Mouse (Mus musculus): ENCODE data around the gene B230118H07Rik. TPM values are rescaled to one million over a fixed set of nuclear protein-coding genes. Genes with fewer than 3 reads are reported as not detected.

Gene B230118H07Rik
- polyA plus RNA-seq, 1 experiment, result 12.6 TPM

DNA sequence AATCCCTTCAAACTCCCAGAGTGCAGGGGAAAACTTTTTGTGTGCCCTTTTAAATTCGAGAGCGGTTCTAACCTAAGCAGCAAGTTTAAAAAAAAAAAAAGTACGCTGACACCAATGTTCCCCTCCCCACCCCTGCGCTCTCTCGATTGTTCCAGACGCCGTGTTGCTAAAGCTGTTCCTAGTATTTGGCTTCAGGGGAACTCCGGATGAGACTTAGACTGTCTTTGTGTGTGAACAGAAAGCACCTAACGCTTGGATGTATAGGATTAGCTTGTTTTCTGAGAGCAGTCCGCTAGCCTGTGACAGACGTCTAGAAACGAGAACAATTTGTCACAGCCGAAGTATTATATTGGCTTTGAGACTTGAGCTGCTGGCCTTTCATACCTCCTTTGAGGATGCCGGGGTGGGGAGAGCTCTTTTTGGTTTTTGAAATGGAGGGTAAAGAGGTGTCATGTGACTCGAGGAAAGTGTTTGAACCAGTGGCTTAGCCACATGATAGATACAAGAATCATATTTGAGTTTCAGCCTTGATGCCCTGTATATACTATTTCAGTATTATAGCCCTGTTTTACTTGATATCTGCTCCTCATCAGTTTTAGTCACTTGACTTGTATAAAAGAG lies 29.9 kb upstream of the B230118H07Rik start:
- TF ChIP-seq CTCF (conservative IDR thresholded peaks at IDR 0.05; ENCODE audit: insufficient read depth, insufficient read length, low read depth, low read length), result no peak
- no peak for TF ChIP-seq POLR2A (IDR thresholded peaks at IDR 0.05; ENCODE audit: low read depth, low read length)
- 2% methylated on average over 15 of the region's 15 CpGs for WGBS
- no peak for DNase-seq
- peak overlapping the region; percentile 98 for H3K4me3 ChIP-seq (ENCODE audit: insufficient read depth, low read depth, low read length)
- no peaks in the 10 kb centered on the region for H3K36me3 ChIP-seq (ENCODE audit: control insufficient read depth, insufficient read depth, low read length)
- no peak overlapping the region for H3K27ac ChIP-seq (ENCODE audit: insufficient read depth, low read depth, low read length)
- no peaks in the 10 kb centered on the region for H3K27me3 ChIP-seq (replicated peaks; ENCODE audit: control insufficient read depth, insufficient read depth, low read length)
- H3K4me1 ChIP-seq (ENCODE audit: control insufficient read depth, insufficient read depth, low read length), result peaks cover 6% of the 10 kb centered on the region; the same call in 1 of the 2 replicates

DNA sequence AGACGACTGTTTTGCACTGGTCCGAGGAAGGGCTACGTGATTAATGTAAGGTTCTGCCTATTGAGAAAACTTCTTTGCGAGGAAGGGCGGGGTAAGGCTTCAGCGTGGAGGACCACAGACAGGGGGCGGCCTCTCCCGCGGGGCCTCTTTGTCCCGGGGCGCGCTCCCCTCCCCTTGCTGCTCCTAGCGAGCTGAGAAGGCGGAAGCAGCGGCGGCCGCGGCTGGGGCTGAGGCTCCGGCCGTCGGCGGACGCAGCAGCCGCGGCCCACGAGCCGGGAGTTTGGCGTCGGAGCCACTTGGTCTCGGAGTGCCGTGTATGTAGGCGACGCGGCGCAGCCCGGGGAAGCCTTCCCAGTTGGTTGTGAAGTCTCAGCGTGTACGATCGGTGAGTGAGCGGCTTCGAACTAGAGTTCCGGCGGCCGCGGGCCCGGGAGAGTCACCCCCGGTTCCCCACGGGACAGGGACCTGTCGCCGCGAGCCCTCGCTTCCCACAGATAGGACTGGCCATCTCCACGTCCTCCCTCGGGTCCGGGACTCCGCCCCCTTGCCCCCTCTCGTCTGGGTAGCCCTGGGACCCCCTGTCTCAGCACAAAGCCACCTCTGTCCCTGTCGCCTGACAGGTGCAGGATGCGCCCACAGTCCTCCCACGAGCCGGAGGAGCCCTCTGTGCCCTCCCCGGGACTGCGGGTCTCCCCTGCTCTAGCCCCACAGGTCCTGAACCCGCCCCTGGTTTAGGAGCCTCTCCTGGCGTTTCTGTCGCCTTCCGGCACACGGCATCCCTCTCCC lies 29.1 kb upstream of the B230118H07Rik start, which contains the start of gene Traf6:
Traf6 (plus strand) TSS at position 194 of the 786 bp plus-strand sequence.
- under 1% methylated on average over 68 of the region's 68 CpGs for WGBS
- H3K4me1 ChIP-seq (ENCODE audit: control insufficient read depth, insufficient read depth, low read length), result peaks cover 6% of the 10 kb centered on the region; the same call in 1 of the 2 replicates
- TF ChIP-seq CTCF (conservative IDR thresholded peaks at IDR 0.05; ENCODE audit: insufficient read depth, insufficient read length, low read depth, low read length), result peak; percentile 68
- TF ChIP-seq POLR2A (IDR thresholded peaks at IDR 0.05; ENCODE audit: low read depth, low read length), result peak; percentile 28
- peak within 1 kb of the TSS; percentile 98 for H3K4me3 ChIP-seq (ENCODE audit: insufficient read depth, low read depth, low read length)
- peak within 1 kb of the TSS; percentile 49; the same call in 1 of the 2 replicates for H3K27ac ChIP-seq (ENCODE audit: insufficient read depth, low read depth, low read length)
- DNase-seq, result peak; percentile 90
- H3K27me3 ChIP-seq (replicated peaks; ENCODE audit: control insufficient read depth, insufficient read depth, low read length), result no peaks in the 10 kb centered on the region
- no peaks in the 10 kb centered on the region for H3K36me3 ChIP-seq (ENCODE audit: control insufficient read depth, insufficient read depth, low read length)

DNA sequence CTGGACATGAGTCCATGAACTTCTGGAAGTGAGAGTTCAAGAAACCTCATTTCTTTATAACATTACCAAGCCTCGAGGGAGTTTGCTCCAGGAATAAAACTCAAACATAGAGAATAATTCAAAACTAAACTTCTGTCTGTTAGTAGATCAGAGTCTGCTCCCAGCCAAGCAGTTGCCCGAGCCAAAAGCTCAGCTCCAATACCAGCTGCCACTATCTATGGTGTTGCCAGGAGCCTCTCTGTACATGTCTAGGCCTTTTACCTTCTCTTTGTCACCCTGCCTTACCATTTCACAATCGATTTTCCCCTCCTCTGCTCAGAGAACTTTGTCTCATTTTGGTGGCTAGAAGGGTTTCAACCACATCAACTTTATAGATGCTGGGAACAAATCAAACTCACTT lies 24.2 kb upstream of the B230118H07Rik start:
- no peak for TF ChIP-seq POLR2A (IDR thresholded peaks at IDR 0.05; ENCODE audit: low read depth, low read length)
- TF ChIP-seq CTCF (conservative IDR thresholded peaks at IDR 0.05; ENCODE audit: insufficient read depth, insufficient read length, low read depth, low read length), result no peak

DNA sequence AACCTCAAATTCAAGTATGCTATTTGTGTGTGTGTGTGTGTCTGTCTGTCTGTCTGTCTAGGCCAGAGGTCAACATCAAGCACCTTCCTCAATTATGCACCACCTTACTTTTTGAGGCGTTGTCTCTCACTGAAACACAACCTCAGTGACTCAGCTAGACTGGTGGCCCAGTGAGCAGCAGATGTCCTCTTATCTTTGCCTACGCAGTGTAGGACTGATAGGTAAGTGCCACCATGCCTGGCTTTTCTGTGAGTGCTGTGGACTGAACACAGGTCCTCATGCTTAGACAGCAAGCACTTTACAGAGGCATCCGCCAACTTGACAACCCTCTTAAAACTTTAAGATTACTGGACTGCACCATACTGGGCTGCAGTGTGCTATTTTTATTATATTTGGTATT lies 19.4 kb upstream of the B230118H07Rik start:
- H3K27me3 ChIP-seq (replicated peaks; ENCODE audit: control insufficient read depth, insufficient read depth, low read length), result no peaks in the 10 kb centered on the region
- H3K4me3 ChIP-seq (ENCODE audit: insufficient read depth, low read depth, low read length), result no peak overlapping the region
- no peak overlapping the region for H3K27ac ChIP-seq (ENCODE audit: insufficient read depth, low read depth, low read length)
- no peak for TF ChIP-seq CTCF (conservative IDR thresholded peaks at IDR 0.05; ENCODE audit: insufficient read depth, insufficient read length, low read depth, low read length)
- TF ChIP-seq POLR2A (IDR thresholded peaks at IDR 0.05; ENCODE audit: low read depth, low read length), result no peak
- H3K4me1 ChIP-seq (ENCODE audit: control insufficient read depth, insufficient read depth, low read length), result no peaks in the 10 kb centered on the region
- no peaks in the 10 kb centered on the region for H3K36me3 ChIP-seq (ENCODE audit: control insufficient read depth, insufficient read depth, low read length)
- 95% methylated on average over 3 of the region's 3 CpGs for WGBS
- no peak for DNase-seq

More for the DNA sequence above, 24.2 kb upstream of the B230118H07Rik start:
- Histone ChIP-seq H3K27me3 (replicated peaks; ENCODE audit: control insufficient read depth, insufficient read depth, low read length) (no peaks in the 10 kb centered on the region), H3K4me1 (ENCODE audit: control insufficient read depth, insufficient read depth, low read length) (peaks cover 2% of the 10 kb centered on the region; the same call in 1 of the 2 replicates), H3K4me3 (ENCODE audit: insufficient read depth, low read depth, low read length) (no peak overlapping the region), H3K27ac (ENCODE audit: insufficient read depth, low read depth, low read length) (no peak overlapping the region), H3K36me3 (ENCODE audit: control insufficient read depth, insufficient read depth, low read length) (no peaks in the 10 kb centered on the region)
- WGBS, result 77% methylated on average over 3 of the region's 3 CpGs
- DNase-seq, result no peak

DNA sequence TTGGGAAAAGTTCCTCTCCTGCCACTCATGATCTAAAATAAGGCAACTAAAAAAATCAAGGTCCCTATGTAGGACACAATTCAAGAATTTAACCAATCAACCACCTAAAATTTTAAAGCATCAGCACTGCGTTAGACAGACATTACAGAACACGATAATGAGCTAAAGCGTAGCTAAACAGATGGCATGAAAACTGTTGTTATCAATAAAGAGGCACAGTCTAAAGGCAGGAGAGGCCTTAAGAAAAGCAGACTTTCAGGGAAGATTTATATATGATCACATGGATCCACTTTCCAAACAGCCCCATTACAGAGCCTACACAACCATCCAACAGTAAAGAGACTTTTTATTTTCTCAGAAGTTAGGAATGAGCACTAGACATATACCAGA lies 16.4 kb upstream of the B230118H07Rik start:
- H3K4me1 ChIP-seq (ENCODE audit: control insufficient read depth, insufficient read depth, low read length), result no peaks in the 10 kb centered on the region
- H3K36me3 ChIP-seq (ENCODE audit: control insufficient read depth, insufficient read depth, low read length), result no peaks in the 10 kb centered on the region
- WGBS, result 88% methylated on average over 3 of the region's 3 CpGs
- TF ChIP-seq CTCF (conservative IDR thresholded peaks at IDR 0.05; ENCODE audit: insufficient read depth, insufficient read length, low read depth, low read length) (no peak), POLR2A (IDR thresholded peaks at IDR 0.05; ENCODE audit: low read depth, low read length) (no peak)
- H3K27me3 ChIP-seq (replicated peaks; ENCODE audit: control insufficient read depth, insufficient read depth, low read length), result no peaks in the 10 kb centered on the region
- H3K27ac ChIP-seq (ENCODE audit: insufficient read depth, low read depth, low read length), result no peak overlapping the region
- H3K4me3 ChIP-seq (ENCODE audit: insufficient read depth, low read depth, low read length), result no peak overlapping the region
- DNase-seq, result no peak

DNA sequence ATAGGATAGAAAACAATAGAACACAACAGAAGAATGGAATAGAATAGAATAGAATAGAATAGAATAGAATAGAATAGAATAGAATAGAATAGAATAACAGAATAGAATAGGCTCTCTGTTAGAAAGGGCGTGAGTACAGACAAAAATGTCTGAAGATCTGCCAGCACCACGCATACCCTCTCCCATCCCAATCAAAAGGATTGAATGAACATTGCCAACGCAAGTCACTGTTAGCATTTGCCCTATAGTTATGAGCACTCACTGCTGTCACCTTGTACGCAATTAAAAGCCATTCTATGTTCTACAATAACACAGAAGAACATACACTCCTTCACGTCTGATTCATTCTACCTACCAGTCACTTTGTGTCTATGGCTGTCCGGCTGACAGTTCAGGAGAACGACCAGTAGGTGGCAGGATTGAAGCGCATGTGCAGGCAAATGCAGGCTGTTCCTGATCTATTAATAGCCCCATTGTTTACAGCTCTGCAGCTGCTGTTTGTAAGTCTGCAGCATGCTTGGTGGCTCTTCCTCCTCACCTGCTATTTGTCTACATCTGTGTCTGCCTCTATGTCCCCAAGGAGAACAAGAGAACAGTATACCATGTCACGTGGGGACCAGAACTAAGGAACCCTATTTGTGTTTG lies 15.8 kb upstream of the B230118H07Rik start:
- DNase-seq, result peak; percentile 85
- Histone ChIP-seq H3K4me3 (ENCODE audit: insufficient read depth, low read depth, low read length) (no peak overlapping the region), H3K27me3 (replicated peaks; ENCODE audit: control insufficient read depth, insufficient read depth, low read length) (no peaks in the 10 kb centered on the region), H3K36me3 (ENCODE audit: control insufficient read depth, insufficient read depth, low read length) (no peaks in the 10 kb centered on the region), H3K27ac (ENCODE audit: insufficient read depth, low read depth, low read length) (no peak overlapping the region), H3K4me1 (ENCODE audit: control insufficient read depth, insufficient read depth, low read length) (no peaks in the 10 kb centered on the region)
- no peak for TF ChIP-seq POLR2A (IDR thresholded peaks at IDR 0.05; ENCODE audit: low read depth, low read length)
- TF ChIP-seq CTCF (conservative IDR thresholded peaks at IDR 0.05; ENCODE audit: insufficient read depth, insufficient read length, low read depth, low read length), result peak; percentile 96
- WGBS, result 25% methylated on average over 9 of the region's 9 CpGs

DNA sequence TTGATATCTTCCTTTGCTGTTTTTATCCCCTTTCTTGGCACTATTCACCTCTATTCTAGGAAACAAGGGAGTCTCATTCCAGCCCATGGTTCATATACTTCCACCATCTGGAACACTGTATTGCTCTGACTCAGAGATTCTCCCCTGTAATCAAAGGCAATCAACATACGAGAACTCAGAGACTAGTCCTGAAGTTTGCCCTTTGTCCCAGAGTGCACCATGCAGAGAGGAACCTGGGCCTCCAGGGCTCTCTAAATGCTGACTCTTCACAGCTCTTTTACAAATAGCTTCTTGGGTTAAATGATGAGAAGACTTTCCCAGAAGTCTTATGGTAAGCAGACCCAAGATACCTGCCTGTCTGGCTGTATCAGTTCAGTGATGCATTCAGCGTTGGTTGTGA lies 11.2 kb upstream of the B230118H07Rik start:
- 50% methylated on average over 2 of the region's 2 CpGs for WGBS
- Histone ChIP-seq H3K27ac (ENCODE audit: insufficient read depth, low read depth, low read length) (no peak overlapping the region), H3K27me3 (replicated peaks; ENCODE audit: control insufficient read depth, insufficient read depth, low read length) (no peaks in the 10 kb centered on the region), H3K4me3 (ENCODE audit: insufficient read depth, low read depth, low read length) (no peak overlapping the region), H3K4me1 (ENCODE audit: control insufficient read depth, insufficient read depth, low read length) (no peaks in the 10 kb centered on the region), H3K36me3 (ENCODE audit: control insufficient read depth, insufficient read depth, low read length) (no peaks in the 10 kb centered on the region)
- DNase-seq, result peak; percentile 54
- TF ChIP-seq POLR2A (IDR thresholded peaks at IDR 0.05; ENCODE audit: low read depth, low read length), result no peak
- TF ChIP-seq CTCF (conservative IDR thresholded peaks at IDR 0.05; ENCODE audit: insufficient read depth, insufficient read length, low read depth, low read length), result no peak
